Mouse (Mus musculus) layer of hippocampus, adult 2 months (tissue): ENCODE results near the gene Vmn2r31. TPM values are rescaled to one million over a fixed set of nuclear protein-coding genes. Genes with fewer than 3 reads are reported as not detected.
"Not testable (repeated sequence)": the region's sequence is repeated elsewhere in the genome, so short reads cannot be mapped to it uniquely, and the experiment has no call there.

Experiments used
- DNase-seq, 2 experiments: peaks; one replicate each; pipeline ENCODE4 v3.0.0; 2022; ENCODE audit warnings: low spot score in 2 of 2
- H3K27ac ChIP-seq: fragments of 200-600 bp; 2 replicates; pipeline ENCODE4 v1.8.1; 2022
- H3K4me3 ChIP-seq: fragments of 200-600 bp; 2 replicates; pipeline ENCODE4 v1.8.1; 2022; ENCODE audit warnings: mild to moderate bottlenecking
- long read RNA-seq, 2 experiments: library from polyadenylated mRNA; stranded (forward); transcript quantifications; one replicate each; pipeline ENCODE4 v2.0.0; 2021; ENCODE audit warnings: borderline mapping rate in 2 of 2
- total RNA-seq, 2 experiments: library from RNA; stranded (reverse); gene quantifications; 2 replicates each; pipeline ENCODE4 v1.2.3; 2021

Gene Vmn2r31
- not detected for total RNA-seq
- long read RNA-seq, experiment 1 = 0 reads
- long read RNA-seq, experiment 2 = 0 reads

DNA sequence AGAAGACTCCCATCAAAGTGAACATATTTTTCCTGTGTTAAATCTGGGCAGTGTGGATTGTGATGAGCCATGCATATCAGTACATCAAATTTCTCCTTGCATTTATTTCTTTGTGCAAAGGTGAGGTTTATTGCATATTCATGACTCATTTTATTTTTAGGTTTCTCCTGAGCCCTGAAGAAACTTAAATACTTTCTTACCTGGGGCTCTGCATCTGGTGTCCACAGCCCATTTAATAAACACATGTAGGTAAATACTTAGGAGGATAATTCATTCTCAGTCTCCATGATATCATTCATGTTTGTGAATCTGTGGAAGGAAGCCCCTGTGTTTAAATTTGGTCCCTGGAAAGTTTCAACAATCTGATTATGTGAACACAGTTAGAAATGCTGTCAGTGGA, at the start of gene Vmn2r31:
Gene Vmn2r31 (minus strand): TSS at position 101 of the 400 bp plus-strand sequence.
- DNase-seq, H3K4me3 ChIP-seq, H3K27ac ChIP-seq: not testable (repeated sequence)

DNA sequence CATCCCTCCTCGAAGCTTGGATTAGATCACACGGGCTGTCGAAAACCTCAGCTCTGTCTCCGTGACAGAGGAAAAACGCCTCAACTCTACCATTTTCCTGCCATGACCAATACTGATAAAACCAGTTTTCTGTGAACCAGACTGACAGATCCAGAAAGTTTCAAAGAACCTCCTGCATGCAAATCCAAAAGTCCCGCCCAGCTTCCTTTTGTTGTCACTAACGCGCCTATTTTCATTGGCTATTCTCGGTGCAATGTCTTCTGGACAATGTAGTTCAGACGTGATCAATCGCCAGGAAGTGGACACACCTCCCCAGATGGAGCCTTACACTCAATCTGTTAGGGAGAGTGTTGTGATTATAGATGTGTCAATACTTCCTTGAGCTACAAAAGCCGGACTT, 25.1 kb downstream of the Vmn2r31 start, which contains the start of gene Gm45783:
Gene Gm45783 (minus strand): TSS at position 143 of the 400 bp plus-strand sequence.
- H3K27ac ChIP-seq, DNase-seq: not testable (repeated sequence)
- H3K4me3 ChIP-seq = peak within 1 kb of the TSS; percentile 18; the same call in 1 of the 2 replicates

DNA sequence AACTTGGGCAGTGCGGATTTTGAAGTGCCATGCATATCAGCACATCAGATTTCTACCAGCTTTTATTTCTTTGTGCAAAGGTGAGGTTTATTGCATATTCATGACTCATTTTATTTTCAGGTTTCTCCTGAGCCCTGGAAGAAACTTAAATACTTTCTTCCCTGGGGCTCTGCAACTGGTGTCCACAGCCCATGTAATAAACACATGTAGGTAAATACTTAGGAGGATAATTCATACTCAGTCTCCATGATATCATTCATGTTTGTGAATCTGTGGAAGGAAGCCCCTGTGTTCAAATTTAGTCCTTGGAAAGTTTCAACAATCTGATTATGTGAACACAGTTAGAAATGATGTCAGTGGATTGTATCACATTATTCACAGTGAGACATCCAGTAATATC, 62.0 kb downstream of the Vmn2r31 start, which contains the start of gene Vmn2r30:
Gene Vmn2r30 (minus strand): TSS at position 101 of the 400 bp plus-strand sequence.
- DNase-seq, H3K4me3 ChIP-seq, H3K27ac ChIP-seq: not testable (repeated sequence)

Other genes with a start within 250 kb of the Vmn2r31 start
- gene Zfp418, start 228.4 kb downstream of the Vmn2r31 start, total RNA-seq = 1 to 10 TPM; 7.4 to 9.1 TPM
- 1 to 10 TPM; 8.4 to 9.5 TPM for gene Zfp772, start 189.7 kb downstream of the Vmn2r31 start, total RNA-seq
- 1 to 10 TPM; 2.7 TPM for gene Vmn2r29, start 152.4 kb downstream of the Vmn2r31 start, total RNA-seq
- 10 to 100 TPM in 1 of 2 experiments, 1 to 10 TPM in 1; 9.6 to 14.4 TPM for gene Gm45844, start 121.4 kb downstream of the Vmn2r31 start, total RNA-seq
- gene Clcn4, start 98.9 kb downstream of the Vmn2r31 start, total RNA-seq = 100 to 1,000 TPM; 128 to 137 TPM
- gene Vmn2r30, start 62.1 kb downstream of the Vmn2r31 start, total RNA-seq = under 1 TPM; 0.15 to 0.18 TPM
- not detected for gene Gm45783, start 25.1 kb downstream of the Vmn2r31 start, total RNA-seq
- not detected for gene Vmn2r32, start 80.3 kb upstream of the Vmn2r31 start, total RNA-seq
- not detected for gene Vmn2r33, start 167.1 kb upstream of the Vmn2r31 start, total RNA-seq